Mouse (Mus musculus) E14TG2a.4 (cell line): ENCODE results near the gene Naa50.

ENCODE experiments used
- CTCF ChIP-seq: conservative IDR thresholded peaks from 2 replicates; pipeline ENCODE4 v1.5.1; 2014; ENCODE audit warnings: low read length
- NANOG ChIP-seq: IDR thresholded peaks from 2 replicates; pipeline ENCODE4 v1.6.1; 2014; ENCODE audit warnings: borderline replicate concordance, low read length, mixed read lengths

- TF ChIP-seq CTCF (no peak), NANOG (no peak)
Measured at GRCm38 (mm10) chr16:44211054-44211414, 71.4 kb downstream of the Naa50 start.
